Mouse (Mus musculus) cerebellum, adult 2 months (tissue): Measurements from ENCODE around the gene Tmem208.

ENCODE experiments used
- CTCF ChIP-seq: fragments of 200-500 bp; IDR thresholded peaks from 2 replicates; pipeline ENCODE4 v1.5.1; 2011; ENCODE audit warnings: low read depth, mild to moderate bottlenecking, control low read depth, low read length, moderate library complexity, borderline replicate concordance; ENCODE audit not compliant: insufficient read depth
- POLR2A ChIP-seq: fragments of 200-500 bp; IDR thresholded peaks from 2 replicates; pipeline ENCODE4 v1.6.1; 2011; ENCODE audit warnings: low read length, control low read depth, borderline replicate concordance; ENCODE audit not compliant: insufficient read depth

DNA sequence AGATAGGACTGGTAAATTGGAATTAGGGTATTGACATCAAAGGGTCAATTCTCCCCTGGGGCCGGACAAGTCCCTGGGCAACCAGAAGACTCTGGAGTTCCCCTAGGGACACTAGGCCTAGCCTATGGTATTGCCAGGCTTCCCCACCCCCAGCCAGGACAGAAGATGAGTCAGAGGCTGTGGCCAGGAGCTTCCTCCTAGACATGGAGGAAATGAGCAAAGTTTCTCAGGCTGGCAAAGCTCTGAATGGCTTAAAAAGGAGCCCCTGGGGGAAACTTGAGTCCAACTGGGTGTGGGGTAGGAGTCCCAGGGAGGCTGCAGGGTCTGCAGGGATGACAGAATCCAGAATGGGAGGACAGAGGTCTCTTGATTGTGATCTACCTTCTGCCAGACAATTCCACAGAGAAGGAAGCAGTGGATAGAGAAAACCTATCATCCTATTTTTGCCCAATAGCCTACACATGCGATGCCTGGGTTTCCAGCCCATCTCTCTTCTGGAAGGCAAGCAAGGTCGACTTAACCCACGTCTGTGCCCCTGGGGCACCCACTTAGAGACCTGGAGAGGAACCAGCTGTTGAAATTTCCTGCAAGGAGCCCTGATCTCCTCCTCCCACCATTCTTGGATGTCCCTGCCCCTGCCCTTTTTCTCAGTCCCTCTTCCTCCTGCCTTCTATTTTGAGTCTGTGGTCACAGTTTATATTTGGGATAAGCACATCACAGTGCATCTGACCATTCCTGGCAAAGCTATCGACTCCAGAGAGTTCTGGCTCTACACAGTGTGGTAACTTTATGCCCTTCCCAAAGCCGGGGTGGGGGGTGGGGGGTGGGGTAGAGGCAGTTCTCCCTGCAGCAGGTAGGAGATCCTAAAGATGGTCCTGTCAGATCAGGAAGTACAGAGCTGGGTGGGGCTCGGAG lies 19.2 kb downstream of the Tmem208 start:
- TF ChIP-seq CTCF, result no peak
- no peak for TF ChIP-seq POLR2A
